Mouse (Mus musculus) cerebellum, postnatal 25 days (tissue): ENCODE measurements at regions not wholly inside any gene's neighbourhood (a gene's known extent, or its start where the extent isn't known, plus 50 kb on each side); places are given as distances from the start of the nearest gene placed in this dataset.

ENCODE experiments used
- DNase-seq, 2 experiments: peaks; one replicate each; pipeline ENCODE4 v3.0.0; 2021; ENCODE audit warnings: mixed read lengths in 2 of 2

GRCm38 (mm10) chr7:76146385-76146784 lies 83.3 kb upstream of the Agbl1 start:
- no peak for DNase-seq

- DNase-seq = no peak
Measured at GRCm38 (mm10) chr7:76156869-76157268, 72.8 kb upstream of the Agbl1 start.

GRCm38 (mm10) chr7:76164191-76164590 lies 65.5 kb upstream of the Agbl1 start:
- no peak for DNase-seq

- DNase-seq = no peak
Measured at GRCm38 (mm10) chr7:76164735-76165630, 64.7 kb upstream of the Agbl1 start.

GRCm38 (mm10) chr7:76170481-76170880 lies 59.2 kb upstream of the Agbl1 start:
- DNase-seq = no peak

GRCm38 (mm10) chr7:76176235-76176634 lies 53.5 kb upstream of the Agbl1 start:
- DNase-seq = no peak

- no peak for DNase-seq
Measured at GRCm38 (mm10) chr7:76177420-76177819, 52.3 kb upstream of the Agbl1 start.
